Mouse (Mus musculus): ENCODE data around the gene Nrxn1. TPM values are rescaled to one million over a fixed set of nuclear protein-coding genes. Genes with fewer than 3 reads are reported as not detected.

Gene Nrxn1
- total and polyA plus RNA-seq, 3 experiments: 2.0 to 2.7 (median 2.1) TPM

GRCm38 (mm10) chr17:90997714-90998113 is 95.2 kb downstream of the Nrxn1 start:
- TF ChIP-seq POLR2A (IDR thresholded peaks at IDR 0.05; ENCODE audit: insufficient read depth, low read depth, low read length) (no peak), CTCF (IDR thresholded peaks at IDR 0.05) (no peak)
- 28% methylated on average over 1 of the region's 1 CpGs for WGBS

GRCm38 (mm10) chr17:90995436-90995835 is 97.4 kb downstream of the Nrxn1 start:
- Histone ChIP-seq H3K27ac (no peak overlapping the region), H3K4me3 (no peak overlapping the region), H3K27me3 (ENCODE audit: control insufficient read depth, insufficient read depth, low read length) (no peaks in the 10 kb centered on the region), H3K4me1 (ENCODE audit: control insufficient read depth, insufficient read depth, low read length) (peaks cover 2% of the 10 kb centered on the region; the same call in 1 of the 2 replicates), H3K9ac (ENCODE audit: low read depth, low read length) (no peak overlapping the region), H3K79me2 (replicated peaks; ENCODE audit: control insufficient read depth, insufficient read depth, low read length) (no peaks in the 10 kb centered on the region), H3K36me3 (ENCODE audit: control insufficient read depth, insufficient read depth, low read length) (no peaks in the 10 kb centered on the region)
- intact Hi-C loops (cut with DNase I): no loop called here
- DNase-seq: no peak
- TF ChIP-seq CTCF (IDR thresholded peaks at IDR 0.05) (no peak), EP300 (IDR thresholded peaks at IDR 0.05; ENCODE audit: insufficient read depth, low read depth, low read length) (no peak), POLR2A (IDR thresholded peaks at IDR 0.05; ENCODE audit: insufficient read depth, low read depth, low read length) (no peak)
- 27% methylated on average over 1 of the region's 1 CpGs for WGBS

More at GRCm38 (mm10) chr17:90997714-90998113, 95.2 kb downstream of the Nrxn1 start:
- Histone ChIP-seq H3K36me3 (ENCODE audit: control insufficient read depth, insufficient read depth, low read length) (no peaks in the 10 kb centered on the region), H3K9ac (ENCODE audit: low read depth, low read length) (no peak overlapping the region), H3K27ac (no peak overlapping the region), H3K27me3 (ENCODE audit: control insufficient read depth, insufficient read depth, low read length) (no peaks in the 10 kb centered on the region), H3K4me3 (no peak overlapping the region), H3K79me2 (replicated peaks; ENCODE audit: control insufficient read depth, insufficient read depth, low read length) (no peaks in the 10 kb centered on the region), H3K4me1 (ENCODE audit: control insufficient read depth, insufficient read depth, low read length) (peaks cover 2% of the 10 kb centered on the region; the same call in 1 of the 2 replicates)
- intact Hi-C loops (cut with DNase I): no loop called here
- no peak for DNase-seq

GRCm38 (mm10) chr17:90994247-90994646 is 98.6 kb downstream of the Nrxn1 start:
- no peak for TF ChIP-seq CTCF (IDR thresholded peaks at IDR 0.05)
- no peak for TF ChIP-seq POLR2A (IDR thresholded peaks at IDR 0.05; ENCODE audit: insufficient read depth, low read depth, low read length)
- no peak for TF ChIP-seq EP300 (IDR thresholded peaks at IDR 0.05; ENCODE audit: insufficient read depth, low read depth, low read length)

GRCm38 (mm10) chr17:90990747-90991146 is 102.1 kb downstream of the Nrxn1 start:
- Histone ChIP-seq H3K4me3 (no peak overlapping the region), H3K79me2 (replicated peaks; ENCODE audit: control insufficient read depth, insufficient read depth, low read length) (no peaks in the 10 kb centered on the region), H3K27ac (no peak overlapping the region), H3K9ac (ENCODE audit: low read depth, low read length) (no peak overlapping the region), H3K4me1 (ENCODE audit: control insufficient read depth, insufficient read depth, low read length) (no peaks in the 10 kb centered on the region), H3K27me3 (ENCODE audit: control insufficient read depth, insufficient read depth, low read length) (no peaks in the 10 kb centered on the region), H3K36me3 (ENCODE audit: control insufficient read depth, insufficient read depth, low read length) (no peaks in the 10 kb centered on the region)
- intact Hi-C loops (cut with DNase I): no loop called here
- DNase-seq: no peak
- WGBS: 76% methylated on average over 2 of the region's 2 CpGs
- no peak for TF ChIP-seq EP300 (IDR thresholded peaks at IDR 0.05; ENCODE audit: insufficient read depth, low read depth, low read length)
- no peak for TF ChIP-seq POLR2A (IDR thresholded peaks at IDR 0.05; ENCODE audit: insufficient read depth, low read depth, low read length)
- no peak for TF ChIP-seq CTCF (IDR thresholded peaks at IDR 0.05)

More at GRCm38 (mm10) chr17:90994247-90994646, 98.6 kb downstream of the Nrxn1 start:
- WGBS: 71% methylated on average over 1 of the region's 1 CpGs
- no peaks in the 10 kb centered on the region for H3K27me3 ChIP-seq (ENCODE audit: control insufficient read depth, insufficient read depth, low read length)
- DNase-seq: no peak
- H3K9ac ChIP-seq (ENCODE audit: low read depth, low read length): no peak overlapping the region
- no peak overlapping the region for H3K27ac ChIP-seq
- intact Hi-C loops (cut with DNase I): no loop called here
- H3K79me2 ChIP-seq (replicated peaks; ENCODE audit: control insufficient read depth, insufficient read depth, low read length): no peaks in the 10 kb centered on the region
- H3K36me3 ChIP-seq (ENCODE audit: control insufficient read depth, insufficient read depth, low read length): no peaks in the 10 kb centered on the region
- no peaks in the 10 kb centered on the region for H3K4me1 ChIP-seq (ENCODE audit: control insufficient read depth, insufficient read depth, low read length)
- no peak overlapping the region for H3K4me3 ChIP-seq

GRCm38 (mm10) chr17:90962904-90963531 is 129.9 kb downstream of the Nrxn1 start:
- no peaks in the 10 kb centered on the region for H3K36me3 ChIP-seq (ENCODE audit: control insufficient read depth, insufficient read depth, low read length)
- intact Hi-C loops (cut with DNase I): no loop called here

GRCm38 (mm10) chr17:90955221-90955620 is 137.7 kb downstream of the Nrxn1 start:
- Histone ChIP-seq H3K4me1 (ENCODE audit: control insufficient read depth, insufficient read depth, low read length) (no peaks in the 10 kb centered on the region), H3K36me3 (ENCODE audit: control insufficient read depth, insufficient read depth, low read length) (no peaks in the 10 kb centered on the region), H3K9ac (ENCODE audit: low read depth, low read length) (no peak overlapping the region), H3K79me2 (replicated peaks; ENCODE audit: control insufficient read depth, insufficient read depth, low read length) (no peaks in the 10 kb centered on the region), H3K27ac (no peak overlapping the region), H3K4me3 (no peak overlapping the region), H3K27me3 (ENCODE audit: control insufficient read depth, insufficient read depth, low read length) (no peaks in the 10 kb centered on the region)
- WGBS: 67% methylated on average over 2 of the region's 2 CpGs
- no peak for DNase-seq
- intact Hi-C loops (cut with DNase I): no loop called here
- TF ChIP-seq CTCF (IDR thresholded peaks at IDR 0.05): no peak

More at GRCm38 (mm10) chr17:90962904-90963531, 129.9 kb downstream of the Nrxn1 start:
- 45% methylated on average over 4 of the region's 4 CpGs for WGBS
- TF ChIP-seq CTCF (IDR thresholded peaks at IDR 0.05) (peak; percentile 32), EP300 (IDR thresholded peaks at IDR 0.05; ENCODE audit: insufficient read depth, low read depth, low read length) (no peak)
- Histone ChIP-seq H3K9ac (ENCODE audit: low read depth, low read length) (no peak overlapping the region), H3K4me1 (ENCODE audit: control insufficient read depth, insufficient read depth, low read length) (no peaks in the 10 kb centered on the region), H3K27ac (no peak overlapping the region), H3K4me3 (no peak overlapping the region), H3K79me2 (replicated peaks; ENCODE audit: control insufficient read depth, insufficient read depth, low read length) (no peaks in the 10 kb centered on the region), H3K27me3 (ENCODE audit: control insufficient read depth, insufficient read depth, low read length) (no peaks in the 10 kb centered on the region)
- DNase-seq: peak; percentile 3 to 18
